Mouse (Mus musculus): ENCODE measurements around the gene Krtap4-1. TPM values are rescaled to one million over a fixed set of nuclear protein-coding genes. Genes with fewer than 3 reads are reported as not detected.
A peak's percentile ranks its signal among the peaks of the same experiment; 100 is the strongest.
"Not testable (repeated sequence)": the region's sequence is repeated elsewhere in the genome, so short reads cannot be mapped to it uniquely, and the experiment has no call there.

Gene Krtap4-1
- polyA plus RNA-seq, 1 experiment = not detected

DNA sequence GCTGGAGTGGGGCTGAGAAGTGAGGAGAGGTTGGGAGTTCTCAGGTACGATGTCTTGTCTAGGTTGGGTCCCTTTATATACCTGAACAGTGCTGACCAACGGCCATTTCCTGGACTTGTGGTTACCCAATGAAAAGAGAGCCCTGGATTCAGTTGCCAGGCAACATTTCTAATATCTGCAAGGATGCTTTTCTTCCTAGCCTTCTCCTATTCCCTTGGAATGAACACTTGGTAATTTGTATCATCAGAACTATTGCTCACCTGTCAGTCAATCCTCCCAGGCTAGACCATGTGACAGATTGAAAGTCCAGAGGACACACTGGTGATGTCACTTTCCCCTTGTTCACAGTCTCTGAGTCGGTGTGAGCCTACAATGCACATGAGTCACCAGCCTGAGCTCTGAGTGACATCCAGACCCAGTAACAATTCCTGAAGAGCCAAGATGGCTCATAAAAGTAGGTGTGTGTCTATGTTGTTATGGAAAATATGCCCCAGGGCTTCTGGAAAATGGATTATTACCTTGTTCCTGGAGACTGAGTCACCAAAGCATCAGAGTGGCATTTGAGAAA, 13.2 kb downstream of the Krtap4-1 start, which contains the start of gene Krtap2-4:
Gene Krtap2-4, minus strand, starts transcription at position 51 of the 568 bp plus-strand sequence.
- Histone ChIP-seq H3K4me1 (ENCODE audit: control insufficient read depth, insufficient read depth, low read length) (no peaks in the 10 kb centered on the region), H3K27ac (ENCODE audit: insufficient read depth, low read length) (no peak within 1 kb of the TSS), H3K27me3 (ENCODE audit: control insufficient read depth, insufficient read depth, low read length) (no peaks in the 10 kb centered on the region), H3K4me3 (replicated peaks; ENCODE audit: insufficient read depth, low read depth, low read length) (no peak within 1 kb of the TSS)
- TF ChIP-seq CTCF (IDR thresholded peaks at IDR 0.05; ENCODE audit: borderline replicate concordance, insufficient read depth, low read depth, low read length) = no peak
- no peak for TF ChIP-seq POLR2A (IDR thresholded peaks at IDR 0.05; ENCODE audit: borderline replicate concordance, insufficient read depth, low read length)
- DNase-seq = no peak
- 60% methylated on average over 3 of the region's 3 CpGs for WGBS

DNA sequence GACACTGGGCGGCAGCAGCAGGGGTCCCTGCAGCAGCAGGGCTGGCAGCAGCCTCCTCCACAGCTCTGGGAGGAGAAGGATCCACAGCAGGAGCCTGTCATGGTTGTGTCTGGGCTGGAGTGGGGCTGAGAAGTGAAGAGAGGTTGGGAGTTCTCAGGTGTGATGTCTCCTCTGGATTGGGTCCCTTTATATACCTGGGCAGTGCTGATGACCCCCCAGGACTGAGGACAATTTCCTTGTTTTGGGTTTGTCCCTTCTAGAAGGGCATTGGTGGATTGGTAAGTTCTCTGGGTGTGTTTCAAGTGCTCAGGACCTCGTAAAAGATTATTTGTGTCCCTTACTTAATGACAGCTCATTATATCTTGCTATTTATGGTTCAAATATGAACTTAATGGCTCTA, 17.9 kb downstream of the Krtap4-1 start, which contains the start of gene Gm11937:
Gene Gm11937, minus strand, starts transcription at position 101 of the 400 bp plus-strand sequence.
- WGBS = 83% methylated on average over 1 of the region's 2 CpGs
- not testable (repeated sequence) for H3K4me1 ChIP-seq (ENCODE audit: control insufficient read depth, insufficient read depth, low read length); H3K4me3 ChIP-seq (replicated peaks; ENCODE audit: insufficient read depth, low read depth, low read length); H3K27me3 ChIP-seq (ENCODE audit: control insufficient read depth, insufficient read depth, low read length); DNase-seq; H3K27ac ChIP-seq (ENCODE audit: insufficient read depth, low read length)

DNA sequence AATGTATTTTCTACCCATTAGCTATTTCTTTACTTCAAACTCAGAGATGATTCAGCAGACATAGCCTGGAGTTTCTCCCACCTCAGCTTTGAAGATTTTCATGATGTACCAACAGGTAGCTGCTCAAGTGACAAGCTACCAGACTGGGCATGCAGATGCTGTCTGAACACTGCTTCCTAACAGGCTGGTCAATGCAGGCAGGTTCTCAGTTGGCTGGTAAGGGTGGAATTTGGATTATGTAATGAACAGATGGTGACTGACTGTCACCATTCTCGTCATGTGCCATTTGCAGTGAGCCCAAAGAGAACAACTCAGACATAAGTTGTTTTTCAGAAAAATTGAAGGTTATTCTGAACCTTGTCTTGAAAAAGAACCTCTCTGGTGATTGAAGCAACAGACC, 18.9 kb downstream of the Krtap4-1 start:
- Histone ChIP-seq H3K27ac (ENCODE audit: insufficient read depth, low read length) (no peak overlapping the region), H3K27me3 (ENCODE audit: control insufficient read depth, insufficient read depth, low read length) (no peaks in the 10 kb centered on the region), H3K4me3 (replicated peaks; ENCODE audit: insufficient read depth, low read depth, low read length) (no peak overlapping the region), H3K4me1 (ENCODE audit: control insufficient read depth, insufficient read depth, low read length) (no peaks in the 10 kb centered on the region)
- peak; percentile 11 to 52 for DNase-seq
- no peak for TF ChIP-seq CTCF (IDR thresholded peaks at IDR 0.05; ENCODE audit: borderline replicate concordance, insufficient read depth, low read depth, low read length)
- no peak for TF ChIP-seq POLR2A (IDR thresholded peaks at IDR 0.05; ENCODE audit: borderline replicate concordance, insufficient read depth, low read length)
- 17% methylated on average over 1 of the region's 1 CpGs for WGBS

DNA sequence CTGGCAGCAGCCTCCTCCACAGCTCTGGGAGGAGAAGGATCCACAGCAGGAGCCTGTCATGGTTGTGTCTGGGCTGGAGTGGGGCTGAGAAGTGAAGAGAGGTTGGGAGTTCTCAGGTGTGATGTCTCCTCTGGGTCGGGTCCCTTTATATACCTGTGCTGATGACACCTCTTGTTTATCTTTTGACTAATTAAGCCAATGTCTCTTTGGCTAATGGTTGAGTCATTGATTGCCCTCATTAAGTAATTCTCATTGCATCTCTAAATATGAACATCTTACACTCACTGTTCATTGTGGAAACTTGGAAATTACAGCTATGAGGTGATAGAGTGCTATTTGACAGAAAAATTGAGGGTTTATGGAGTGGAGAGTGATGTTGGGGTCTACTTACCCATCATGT, 24.8 kb downstream of the Krtap4-1 start, which contains the start of gene Gm11938:
Gene Gm11938, minus strand, starts transcription at position 101 of the 400 bp plus-strand sequence.
- DNase-seq; H3K4me1 ChIP-seq (ENCODE audit: control insufficient read depth, insufficient read depth, low read length); H3K27me3 ChIP-seq (ENCODE audit: control insufficient read depth, insufficient read depth, low read length); H3K27ac ChIP-seq (ENCODE audit: insufficient read depth, low read length); H3K4me3 ChIP-seq (replicated peaks; ENCODE audit: insufficient read depth, low read depth, low read length): not testable (repeated sequence)
- whole genome bisulfite sequencing = 72% methylated on average over 1 of the region's 1 CpGs

DNA sequence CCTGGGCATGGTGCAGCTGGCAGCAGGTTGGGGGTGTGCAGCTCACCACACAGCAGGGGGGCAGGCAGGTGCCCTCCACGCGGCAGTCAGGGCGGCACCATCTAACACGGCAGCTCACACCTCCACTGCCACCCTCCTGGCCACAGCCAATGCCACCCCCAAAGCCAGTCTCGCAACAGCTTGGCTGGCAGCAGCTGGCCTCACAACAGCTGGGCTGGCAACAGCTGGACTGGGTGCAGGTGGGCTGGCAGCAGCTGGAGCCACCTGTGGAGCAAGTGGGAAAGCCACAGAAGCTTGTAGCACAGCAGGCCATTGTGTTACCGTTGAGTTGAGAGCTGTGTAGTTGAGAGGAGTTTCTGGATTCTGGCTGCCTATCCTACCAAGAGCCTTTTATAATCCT, 30.3 kb downstream of the Krtap4-1 start, which contains the start of gene Krtap9-3:
Gene Krtap9-3, minus strand, starts transcription at position 364 of the 400 bp plus-strand sequence.
- not testable (repeated sequence) for H3K27me3 ChIP-seq (ENCODE audit: control insufficient read depth, insufficient read depth, low read length); H3K4me3 ChIP-seq (replicated peaks; ENCODE audit: insufficient read depth, low read depth, low read length); H3K4me1 ChIP-seq (ENCODE audit: control insufficient read depth, insufficient read depth, low read length); H3K27ac ChIP-seq (ENCODE audit: insufficient read depth, low read length); DNase-seq
- 73% methylated on average over 6 of the region's 6 CpGs for WGBS

DNA sequence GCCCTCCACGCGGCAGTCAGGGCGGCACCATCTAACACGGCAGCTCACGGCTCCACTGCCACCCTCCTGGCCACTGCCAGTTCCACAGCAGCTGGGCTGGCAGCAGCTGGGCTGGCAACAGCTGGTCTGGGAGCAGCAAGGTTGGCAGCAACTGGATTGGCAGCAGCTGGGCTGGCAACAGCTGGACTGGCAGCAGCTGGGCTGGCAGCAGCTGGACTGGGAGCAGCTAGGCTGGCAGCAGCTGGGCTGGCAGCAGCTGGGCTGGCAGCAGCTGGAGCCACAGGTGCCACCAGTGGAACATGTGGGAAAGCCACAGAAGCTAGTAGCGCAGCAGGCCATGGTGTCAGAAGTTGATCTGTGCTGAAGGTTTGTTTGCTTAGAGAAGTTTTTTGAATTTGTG, 37.1 kb downstream of the Krtap4-1 start, which contains the start of gene Krtap1-3:
Gene Krtap1-3, minus strand, starts transcription at position 359 of the 400 bp plus-strand sequence.
- Histone ChIP-seq H3K27me3 (ENCODE audit: control insufficient read depth, insufficient read depth, low read length) (no peaks in the 10 kb centered on the region), H3K4me1 (ENCODE audit: control insufficient read depth, insufficient read depth, low read length) (no peaks in the 10 kb centered on the region)
- 71% methylated on average over 6 of the region's 6 CpGs for WGBS

DNA sequence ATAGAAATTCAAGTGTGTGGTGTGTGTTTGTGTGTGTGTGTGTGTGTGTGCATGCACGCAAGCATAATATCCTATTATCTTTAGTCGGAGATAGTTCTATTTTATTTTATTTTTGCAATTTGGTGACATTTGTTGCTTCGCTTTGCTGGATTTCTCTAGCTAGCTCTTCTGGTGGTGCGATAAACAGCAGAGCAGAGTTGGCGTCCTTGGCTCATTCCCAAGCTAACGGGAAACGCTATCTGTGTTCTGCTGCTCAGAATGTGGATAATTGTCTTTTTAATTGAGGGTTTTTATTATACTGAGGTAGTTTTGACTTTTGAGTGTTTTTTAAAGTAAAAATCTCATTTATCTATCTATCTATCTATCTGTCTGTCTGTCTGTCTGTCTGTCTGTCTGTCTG, 42.9 kb downstream of the Krtap4-1 start:
- Histone ChIP-seq H3K4me3 (replicated peaks; ENCODE audit: insufficient read depth, low read depth, low read length) (no peak overlapping the region), H3K27me3 (ENCODE audit: control insufficient read depth, insufficient read depth, low read length) (no peaks in the 10 kb centered on the region), H3K27ac (ENCODE audit: insufficient read depth, low read length) (no peak overlapping the region), H3K4me1 (ENCODE audit: control insufficient read depth, insufficient read depth, low read length) (no peaks in the 10 kb centered on the region)
- TF ChIP-seq POLR2A (IDR thresholded peaks at IDR 0.05; ENCODE audit: borderline replicate concordance, insufficient read depth, low read length) = no peak
- TF ChIP-seq CTCF (IDR thresholded peaks at IDR 0.05; ENCODE audit: borderline replicate concordance, insufficient read depth, low read depth, low read length) = no peak
- no peak for DNase-seq
- WGBS = 78% methylated on average over 7 of the region's 7 CpGs

More for the DNA sequence above, 37.1 kb downstream of the Krtap4-1 start, which contains the start of gene Krtap1-3:
- H3K4me3 ChIP-seq (replicated peaks; ENCODE audit: insufficient read depth, low read depth, low read length) = no peak within 1 kb of the TSS
- H3K27ac ChIP-seq (ENCODE audit: insufficient read depth, low read length) = no peak within 1 kb of the TSS
- no peak for DNase-seq
- TF ChIP-seq CTCF (IDR thresholded peaks at IDR 0.05; ENCODE audit: borderline replicate concordance, insufficient read depth, low read depth, low read length) (no peak), POLR2A (IDR thresholded peaks at IDR 0.05; ENCODE audit: borderline replicate concordance, insufficient read depth, low read length) (no peak)

DNA sequence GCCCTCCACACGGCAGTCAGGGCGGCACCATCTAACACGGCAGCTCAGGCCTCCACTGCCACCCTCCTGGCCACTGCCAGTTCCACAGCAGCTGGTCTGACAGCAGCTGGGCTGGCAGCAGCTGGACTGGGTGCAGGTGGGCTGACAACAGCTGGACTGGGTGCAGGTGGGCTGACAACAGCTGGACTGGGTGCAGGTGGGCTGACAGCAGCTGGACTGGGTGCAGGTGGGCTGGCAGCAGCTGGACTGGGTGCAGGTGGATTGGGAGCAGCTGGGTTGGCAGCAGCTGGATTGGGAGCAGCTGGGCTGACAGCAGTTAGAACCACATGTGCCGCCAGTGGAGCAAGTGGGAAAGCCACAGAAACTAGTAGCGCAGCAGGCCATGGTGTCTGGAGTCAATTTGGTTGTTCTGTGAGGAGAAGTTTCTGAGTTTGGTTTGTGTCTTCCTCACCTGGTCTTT, 44.8 kb downstream of the Krtap4-1 start, which contains the start of gene Krtap1-4:
Gene Krtap1-4, minus strand, starts transcription at position 410 of the 460 bp plus-strand sequence.
- no peak for DNase-seq
- H3K27ac ChIP-seq (ENCODE audit: insufficient read depth, low read length) = no peak within 1 kb of the TSS
- no peak for TF ChIP-seq CTCF (IDR thresholded peaks at IDR 0.05; ENCODE audit: borderline replicate concordance, insufficient read depth, low read depth, low read length)
- TF ChIP-seq POLR2A (IDR thresholded peaks at IDR 0.05; ENCODE audit: borderline replicate concordance, insufficient read depth, low read length) = no peak
- no peak within 1 kb of the TSS for H3K4me3 ChIP-seq (replicated peaks; ENCODE audit: insufficient read depth, low read depth, low read length)
- H3K4me1 ChIP-seq (ENCODE audit: control insufficient read depth, insufficient read depth, low read length) = no peaks in the 10 kb centered on the region
- no peaks in the 10 kb centered on the region for H3K27me3 ChIP-seq (ENCODE audit: control insufficient read depth, insufficient read depth, low read length)
- WGBS = 72% methylated on average over 5 of the region's 5 CpGs

Measured in cerebellum, adult 2 months (tissue).